Mouse (Mus musculus) ES-E14 (cell line): ENCODE measurements around the gene Ewsr1.

Source experiments
- MAFK ChIP-seq: IDR thresholded peaks from 2 replicates; pipeline ENCODE4 v1.6.1; 2014; ENCODE audit warnings: mild to moderate bottlenecking, low read depth, low read length, inconsistent platforms; ENCODE audit not compliant: insufficient read depth
- ZC3H11A ChIP-seq: IDR thresholded peaks from 2 replicates; pipeline ENCODE4 v1.6.1; 2012; ENCODE audit warnings: low read depth, mild to moderate bottlenecking, inconsistent platforms, low read length, borderline replicate concordance

DNA sequence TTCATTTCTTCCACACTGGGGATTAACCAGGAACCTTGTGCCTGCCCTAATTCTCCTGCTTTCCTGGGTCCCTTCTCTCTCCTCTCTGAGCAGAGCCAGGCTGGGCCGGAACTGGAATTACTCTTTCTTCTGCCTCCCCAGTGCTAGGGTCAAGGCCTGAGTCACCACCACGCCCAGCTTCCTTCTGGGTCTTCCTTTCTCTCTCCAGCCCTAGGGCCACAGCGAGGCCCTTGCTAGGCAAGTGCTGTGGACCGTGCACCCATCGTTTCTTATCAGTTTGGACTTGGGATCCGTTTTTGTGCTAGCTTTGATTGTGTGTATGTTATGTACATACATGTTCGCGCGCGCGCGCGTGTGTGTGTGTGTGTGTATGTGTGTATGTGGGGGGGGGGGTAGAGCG lies 44.9 kb downstream of the Ewsr1 start:
- TF ChIP-seq MAFK = no peak
- no peak for TF ChIP-seq ZC3H11A
